Mouse (Mus musculus) megakaryocyte, embryonic 14.5 days (primary cell): ENCODE data around the gene Tbc1d2b. TPM values are rescaled to one million over a fixed set of nuclear protein-coding genes. Genes with fewer than 3 reads are reported as not detected.

Experiments used
- H3K27me3 ChIP-seq: replicated peaks from 2 replicates; pipeline ENCODE3; 2012; ENCODE audit warnings: inconsistent platforms
- H3K36me3 ChIP-seq: replicated peaks from 2 replicates; pipeline ENCODE3; 2012; ENCODE audit warnings: low read length, inconsistent platforms, mixed read lengths
- H3K4me1 ChIP-seq: 2 replicates; pipeline ENCODE4 v1.6.1; 2012; ENCODE audit warnings: inconsistent platforms
- H3K4me3 ChIP-seq: replicated peaks from 2 replicates; pipeline ENCODE3; 2012; ENCODE audit warnings: moderate library complexity, mild to moderate bottlenecking, inconsistent platforms
- H3K9me3 ChIP-seq: 2 replicates; pipeline ENCODE4 v1.6.1; 2012; ENCODE audit warnings: inconsistent platforms
- FLI1 ChIP-seq: IDR thresholded peaks from 2 replicates; pipeline ENCODE4 v1.6.1; 2012; ENCODE audit warnings: low read length, inconsistent platforms, mixed read lengths
- GATA1 ChIP-seq: IDR thresholded peaks from 3 replicates; pipeline ENCODE4 v1.6.1; 2012; ENCODE audit warnings: mixed read lengths, low read length, inconsistent platforms, borderline replicate concordance
- polyA plus RNA-seq: library from polyadenylated mRNA; stranded (reverse); fragments of >175 nt; gene quantifications from 2 replicates; pipeline ENCODE4 v1.2.3, GENCODE M21; 2012; ENCODE audit warnings: low replicate concordance; ENCODE audit not compliant: insufficient read depth

Gene Tbc1d2b
- polyA plus RNA-seq, 1 experiment, result 4.0 TPM

DNA sequence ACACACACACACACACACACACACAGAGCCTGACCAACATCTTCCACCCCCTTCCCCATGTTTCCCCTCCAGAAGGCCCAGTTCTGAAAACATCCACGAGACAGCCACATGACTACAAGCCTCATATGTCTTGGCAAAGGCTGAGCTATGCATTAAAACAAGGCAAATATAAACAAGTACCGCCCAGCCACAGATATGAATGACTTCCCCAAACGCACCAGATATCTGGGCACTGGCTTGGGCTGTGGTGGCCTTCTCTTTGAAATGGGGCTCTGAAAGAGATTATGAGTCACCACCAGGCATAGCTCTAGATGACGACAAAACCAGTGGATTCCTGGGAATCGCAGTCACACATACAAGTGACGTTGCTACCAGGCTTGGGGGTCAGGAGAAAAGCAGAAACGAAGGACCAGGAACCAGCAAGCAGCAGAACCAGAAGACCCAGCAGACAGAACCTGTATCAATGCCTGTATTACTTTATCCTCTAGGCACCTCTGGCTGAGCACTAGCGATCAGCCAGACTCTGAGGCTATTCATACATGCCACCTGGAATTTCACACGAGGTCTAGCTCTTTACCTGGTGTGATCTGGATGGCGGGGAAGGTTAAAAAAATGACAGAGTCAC is 35.2 kb downstream of the Tbc1d2b start:
- Histone ChIP-seq H3K36me3 (peaks cover 45% of the 10 kb centered on the region), H3K4me1 (peaks cover 89% of the 10 kb centered on the region), H3K9me3 (no peaks in the 10 kb centered on the region), H3K27me3 (no peaks in the 10 kb centered on the region), H3K4me3 (no peak overlapping the region)
- TF ChIP-seq GATA1, result no peak
- TF ChIP-seq FLI1, result no peak

- Histone ChIP-seq H3K9me3 (no peaks in the 10 kb centered on the region), H3K4me3 (no peak overlapping the region), H3K36me3 (peaks cover 41% of the 10 kb centered on the region), H3K4me1 (peaks cover 83% of the 10 kb centered on the region), H3K27me3 (no peaks in the 10 kb centered on the region)
- TF ChIP-seq GATA1, result no peak
- TF ChIP-seq FLI1, result no peak
These were observed 35.8 kb downstream of the Tbc1d2b start for GRCm38 (mm10) chr9:90234786-90235185.

DNA sequence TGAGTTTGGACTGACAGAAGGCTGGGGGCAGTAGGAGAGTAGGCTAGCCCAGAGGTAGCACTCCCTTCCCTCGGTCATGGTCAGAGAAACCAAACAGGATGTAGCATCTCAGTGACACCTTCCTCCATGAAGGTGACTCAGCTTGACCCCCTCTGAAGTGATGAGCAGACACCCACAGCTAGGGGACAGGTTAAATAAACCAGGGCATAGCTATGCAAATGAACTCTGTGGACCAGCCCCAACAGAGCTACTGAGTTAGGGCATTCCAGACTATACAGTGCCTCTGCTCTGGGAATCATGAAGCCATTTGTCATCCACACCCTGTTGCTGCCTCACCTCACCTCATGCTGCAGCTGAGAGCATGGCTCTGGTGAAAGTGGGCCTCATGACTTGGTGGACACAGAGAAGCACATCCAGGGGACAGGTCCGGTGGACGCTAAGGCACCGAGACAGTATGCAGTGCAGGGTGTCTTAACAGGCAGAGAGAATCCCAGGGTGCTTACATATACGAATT is 36.6 kb downstream of the Tbc1d2b start:
- Histone ChIP-seq H3K27me3 (no peaks in the 10 kb centered on the region), H3K4me3 (peak overlapping the region; percentile 3), H3K36me3 (peaks cover 37% of the 10 kb centered on the region), H3K4me1 (peaks cover 75% of the 10 kb centered on the region), H3K9me3 (no peaks in the 10 kb centered on the region)
- TF ChIP-seq GATA1 (no peak), FLI1 (no peak)

- Histone ChIP-seq H3K36me3 (peaks cover 41% of the 10 kb centered on the region), H3K4me1 (peaks cover 69% of the 10 kb centered on the region), H3K9me3 (no peaks in the 10 kb centered on the region), H3K27me3 (no peaks in the 10 kb centered on the region), H3K4me3 (no peak overlapping the region)
- TF ChIP-seq GATA1 (no peak), FLI1 (no peak)
These were observed 37.6 kb downstream of the Tbc1d2b start for GRCm38 (mm10) chr9:90232781-90233690.

DNA sequence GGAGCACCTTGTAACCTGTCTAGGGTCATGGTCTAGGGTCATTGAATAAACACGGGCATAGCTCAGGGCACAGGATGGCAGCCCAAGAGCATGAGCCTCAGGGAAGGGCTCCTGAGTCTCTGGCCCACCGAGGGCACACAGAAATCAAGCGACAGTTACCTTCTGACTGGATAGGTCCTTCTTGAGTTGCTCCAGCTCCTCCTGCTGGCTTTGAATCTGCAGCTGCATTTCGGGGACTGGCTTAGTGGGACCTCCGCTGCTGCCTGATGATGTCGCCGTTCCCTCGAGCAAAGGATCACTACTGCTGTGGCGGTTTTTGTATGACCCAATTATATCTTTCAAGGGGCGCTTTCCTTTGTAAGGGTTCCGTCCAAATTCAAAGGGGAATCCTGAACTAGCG is 43.4 kb downstream of the Tbc1d2b start:
- Histone ChIP-seq H3K27me3 (no peaks in the 10 kb centered on the region), H3K4me1 (peaks cover 46% of the 10 kb centered on the region), H3K36me3 (peaks cover 74% of the 10 kb centered on the region), H3K4me3 (no peak overlapping the region), H3K9me3 (no peaks in the 10 kb centered on the region)
- TF ChIP-seq GATA1 (no peak), FLI1 (no peak)

DNA sequence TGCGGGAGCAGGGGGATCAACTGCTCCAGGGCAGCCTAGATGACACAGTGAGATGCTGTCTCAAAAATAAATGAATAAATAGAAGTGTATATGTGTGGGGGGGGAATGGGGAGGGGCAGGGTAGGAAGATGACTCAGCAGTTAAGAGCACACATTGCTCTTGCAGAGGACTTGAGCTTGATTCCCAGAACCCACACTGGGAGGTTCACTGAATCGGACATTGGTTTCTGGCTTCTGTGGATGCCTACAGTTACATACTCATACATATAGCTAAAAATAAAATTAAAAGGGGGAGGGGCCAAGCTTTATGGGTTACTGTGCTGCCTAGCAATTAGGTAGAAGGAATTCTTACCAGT is 43.9 kb downstream of the Tbc1d2b start:
- Histone ChIP-seq H3K9me3 (no peaks in the 10 kb centered on the region), H3K4me1 (peaks cover 43% of the 10 kb centered on the region), H3K27me3 (no peaks in the 10 kb centered on the region), H3K4me3 (no peak overlapping the region), H3K36me3 (peaks cover 79% of the 10 kb centered on the region)
- TF ChIP-seq GATA1 (no peak), FLI1 (no peak)

DNA sequence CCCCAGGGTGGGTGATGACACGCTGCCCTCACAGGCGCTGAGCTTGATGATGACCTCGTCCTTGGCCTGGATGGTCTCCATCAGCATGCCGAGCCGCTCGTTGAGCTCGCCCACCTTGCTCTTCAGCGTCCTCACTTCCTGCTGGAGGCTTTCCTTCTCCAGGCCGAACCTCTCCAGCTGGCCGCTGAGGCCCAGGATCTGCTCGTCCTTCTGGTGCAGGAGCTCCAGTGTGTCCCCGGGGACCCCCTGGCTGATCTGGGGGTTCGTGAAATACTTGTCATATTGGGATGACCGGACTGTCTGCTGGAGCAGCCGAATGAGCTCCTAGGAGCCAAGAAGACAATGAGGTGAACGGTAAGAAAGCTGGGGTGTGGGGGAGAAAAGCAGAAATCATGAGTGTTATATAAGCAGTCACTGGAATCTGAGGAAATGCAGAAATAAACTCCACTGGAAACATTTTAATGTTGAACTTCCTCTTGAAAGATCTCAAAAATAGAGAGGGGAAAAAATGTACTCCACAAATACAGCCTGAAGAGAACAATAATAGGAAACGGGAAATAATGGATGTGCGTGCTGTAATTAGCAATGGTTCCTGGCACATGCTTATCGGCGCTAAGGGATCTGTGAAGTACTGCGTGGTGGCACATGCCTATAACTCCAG is 44.4 kb downstream of the Tbc1d2b start:
- no peak overlapping the region for H3K4me3 ChIP-seq
- H3K4me1 ChIP-seq, result peaks cover 39% of the 10 kb centered on the region
- TF ChIP-seq FLI1 (no peak), GATA1 (no peak)
- H3K9me3 ChIP-seq, result no peaks in the 10 kb centered on the region
- H3K36me3 ChIP-seq, result peaks cover 80% of the 10 kb centered on the region
- no peaks in the 10 kb centered on the region for H3K27me3 ChIP-seq

- Histone ChIP-seq H3K9me3 (no peaks in the 10 kb centered on the region), H3K4me1 (peaks cover 26% of the 10 kb centered on the region), H3K27me3 (no peaks in the 10 kb centered on the region), H3K36me3 (peaks cover 90% of the 10 kb centered on the region), H3K4me3 (no peak overlapping the region)
- no peak for TF ChIP-seq GATA1
- TF ChIP-seq FLI1, result no peak
These were observed 48.3 kb downstream of the Tbc1d2b start for GRCm38 (mm10) chr9:90222275-90222674.

- H3K4me1 ChIP-seq, result peaks cover 31% of the 10 kb centered on the region
- TF ChIP-seq GATA1, result no peak
- TF ChIP-seq FLI1, result no peak
- H3K27me3 ChIP-seq, result no peaks in the 10 kb centered on the region
- H3K4me3 ChIP-seq, result no peak overlapping the region
- peaks cover 91% of the 10 kb centered on the region for H3K36me3 ChIP-seq
- H3K9me3 ChIP-seq, result no peaks in the 10 kb centered on the region
These were observed 53.1 kb downstream of the Tbc1d2b start for GRCm38 (mm10) chr9:90217501-90217900.
